Mouse (Mus musculus): Measurements from ENCODE around the gene Olig1. TPM values are rescaled to one million over a fixed set of nuclear protein-coding genes. Genes with fewer than 3 reads are reported as not detected.

Gene Olig1
- polyA plus RNA-seq, 1 experiment from 2014 or later: 5.1 TPM

Other genes starting within 250 kb of the Olig1 start
- gene Paxbp1, start 225.2 kb upstream of the Olig1 start, polyA plus RNA-seq (2016; fragmentation: Nextera tagmentation; extraction: Ambion mirVana): 88.3 and 111 TPM in 2 replicates
- gene 4932438H23Rik, start 174.7 kb upstream of the Olig1 start, polyA plus RNA-seq (2016; fragmentation: Nextera tagmentation; extraction: Ambion mirVana): 0.27 TPM in 1 of 2 replicates, not detected in the other
- 2.9 TPM in 2 replicates for gene Olig2, start 44.3 kb upstream of the Olig1 start, polyA plus RNA-seq (2016; fragmentation: Nextera tagmentation; extraction: Ambion mirVana)
- 30.7 and 35.4 TPM in 2 replicates for gene Ifnar2, start 103.0 kb downstream of the Olig1 start, polyA plus RNA-seq (2016; fragmentation: Nextera tagmentation; extraction: Ambion mirVana)
- gene Gm21970, start 121.9 kb downstream of the Olig1 start, polyA plus RNA-seq (2016; fragmentation: Nextera tagmentation; extraction: Ambion mirVana): not detected in 2 replicates
- 8.5 and 9.0 TPM in 2 replicates for gene Il10rb, start 136.4 kb downstream of the Olig1 start, polyA plus RNA-seq (2016; fragmentation: Nextera tagmentation; extraction: Ambion mirVana)
- 55.2 and 56.5 TPM in 2 replicates for gene Ifnar1, start 215.5 kb downstream of the Olig1 start, polyA plus RNA-seq (2016; fragmentation: Nextera tagmentation; extraction: Ambion mirVana)